Mouse (Mus musculus): ENCODE measurements at regions not wholly inside any gene's neighbourhood (a gene's known extent, or its start where the extent isn't known, plus 50 kb on each side); places are given as distances from the start of the nearest gene placed in this dataset.

GRCm38 (mm10) chr1:72108678-72109077 lies 103.4 kb downstream of the Mreg start:
- Histone ChIP-seq H3K9ac (no peak overlapping the region), H3K27ac (ENCODE audit: poor library complexity, severe bottlenecking) (no peak overlapping the region), H3K4me3 (no peak overlapping the region), H3K27me3 (replicated peaks) (no peaks in the 10 kb centered on the region), H3K9me3 (replicated peaks) (no peaks in the 10 kb centered on the region), H3K36me3 (no peaks in the 10 kb centered on the region), H3K4me2 (no peak overlapping the region), H3K4me1 (replicated peaks) (0 out of 2 replicates have a peak, but pooled peaks cover 3% of the 10 kb centered on the region)
- ATAC-seq (ENCODE audit: insufficient number of reproducible peaks, low FRiP score), result no peak
- WGBS, result 81% methylated on average over 8 of the region's 8 CpGs

GRCm38 (mm10) chr1:72107125-72107524 lies 105.0 kb downstream of the Mreg start:
- Histone ChIP-seq H3K4me3 (no peak overlapping the region), H3K36me3 (no peaks in the 10 kb centered on the region), H3K9me3 (replicated peaks) (no peaks in the 10 kb centered on the region), H3K27ac (ENCODE audit: poor library complexity, severe bottlenecking) (no peak overlapping the region), H3K4me1 (replicated peaks) (0 out of 2 replicates have a peak, but pooled peaks cover 3% of the 10 kb centered on the region), H3K9ac (no peak overlapping the region), H3K27me3 (replicated peaks) (no peaks in the 10 kb centered on the region), H3K4me2 (no peak overlapping the region)
- no peak for ATAC-seq (ENCODE audit: insufficient number of reproducible peaks, low FRiP score)
- WGBS, result 69% methylated on average over 7 of the region's 7 CpGs

- no peak for ATAC-seq (ENCODE audit: insufficient number of reproducible peaks, low FRiP score)
- 77% methylated on average over 4 of the region's 4 CpGs for WGBS
- Histone ChIP-seq H3K27me3 (replicated peaks) (no peaks in the 10 kb centered on the region), H3K4me2 (no peak overlapping the region), H3K4me3 (no peak overlapping the region), H3K9me3 (replicated peaks) (no peaks in the 10 kb centered on the region), H3K27ac (ENCODE audit: poor library complexity, severe bottlenecking) (no peak overlapping the region), H3K4me1 (replicated peaks) (0 out of 2 replicates have a peak, but pooled peaks cover 3% of the 10 kb centered on the region), H3K36me3 (no peaks in the 10 kb centered on the region), H3K9ac (no peak overlapping the region)
These were observed 105.5 kb downstream of the Mreg start for GRCm38 (mm10) chr1:72106655-72107054.

GRCm38 (mm10) chr1:72105435-72106057 lies 106.6 kb downstream of the Mreg start:
- no peak for ATAC-seq (ENCODE audit: insufficient number of reproducible peaks, low FRiP score)
- WGBS, result 74% methylated on average over 5 of the region's 5 CpGs
- 0 out of 2 replicates have a peak, but pooled peaks cover 3% of the 10 kb centered on the region for H3K4me1 ChIP-seq (replicated peaks)

GRCm38 (mm10) chr1:72103962-72104361 lies 108.1 kb downstream of the Mreg start:
- H3K4me3 ChIP-seq, result no peak overlapping the region
- H3K4me2 ChIP-seq, result no peak overlapping the region
- no peak for ATAC-seq (ENCODE audit: insufficient number of reproducible peaks, low FRiP score)
- H3K27ac ChIP-seq (ENCODE audit: poor library complexity, severe bottlenecking), result no peak overlapping the region
- no peaks in the 10 kb centered on the region for H3K36me3 ChIP-seq
- H3K4me1 ChIP-seq (replicated peaks), result no peaks in the 10 kb centered on the region
- H3K9ac ChIP-seq, result no peak overlapping the region
- H3K9me3 ChIP-seq (replicated peaks), result no peaks in the 10 kb centered on the region
- no peaks in the 10 kb centered on the region for H3K27me3 ChIP-seq (replicated peaks)
- 61% methylated on average over 6 of the region's 6 CpGs for WGBS

More at GRCm38 (mm10) chr1:72105435-72106057, 106.6 kb downstream of the Mreg start:
- Histone ChIP-seq H3K9ac (no peak overlapping the region), H3K27me3 (replicated peaks) (no peaks in the 10 kb centered on the region), H3K4me3 (no peak overlapping the region), H3K9me3 (replicated peaks) (no peaks in the 10 kb centered on the region), H3K27ac (ENCODE audit: poor library complexity, severe bottlenecking) (no peak overlapping the region), H3K4me2 (no peak overlapping the region), H3K36me3 (no peaks in the 10 kb centered on the region)

- 80% methylated on average over 6 of the region's 6 CpGs for WGBS
- H3K27ac ChIP-seq (ENCODE audit: poor library complexity, severe bottlenecking), result no peak overlapping the region
- H3K4me1 ChIP-seq (replicated peaks), result no peaks in the 10 kb centered on the region
- no peak for ATAC-seq (ENCODE audit: insufficient number of reproducible peaks, low FRiP score)
- H3K4me3 ChIP-seq, result no peak overlapping the region
- no peak overlapping the region for H3K4me2 ChIP-seq
- no peaks in the 10 kb centered on the region for H3K27me3 ChIP-seq (replicated peaks)
- H3K36me3 ChIP-seq, result no peaks in the 10 kb centered on the region
- no peaks in the 10 kb centered on the region for H3K9me3 ChIP-seq (replicated peaks)
- H3K9ac ChIP-seq, result no peak overlapping the region
These were observed 108.7 kb downstream of the Mreg start for GRCm38 (mm10) chr1:72103387-72103786.

- H3K4me2 ChIP-seq, result no peak overlapping the region
- no peak overlapping the region for H3K4me3 ChIP-seq
- WGBS, result 41% methylated on average over 5 of the region's 5 CpGs
- H3K36me3 ChIP-seq, result no peaks in the 10 kb centered on the region
- ATAC-seq (ENCODE audit: insufficient number of reproducible peaks, low FRiP score), result no peak
- H3K27me3 ChIP-seq (replicated peaks), result no peaks in the 10 kb centered on the region
- no peaks in the 10 kb centered on the region for H3K9me3 ChIP-seq (replicated peaks)
- H3K9ac ChIP-seq, result no peak overlapping the region
- H3K27ac ChIP-seq (ENCODE audit: poor library complexity, severe bottlenecking), result no peak overlapping the region
- H3K4me1 ChIP-seq (replicated peaks), result no peaks in the 10 kb centered on the region
These were observed 112.7 kb downstream of the Mreg start for GRCm38 (mm10) chr1:72099447-72099846.

- Histone ChIP-seq H3K4me1 (replicated peaks) (no peaks in the 10 kb centered on the region), H3K4me3 (no peak overlapping the region), H3K4me2 (no peak overlapping the region), H3K9me3 (replicated peaks) (peaks cover 3% of the 10 kb centered on the region; the same call in 1 of the 2 replicates), H3K36me3 (no peaks in the 10 kb centered on the region), H3K27me3 (replicated peaks) (no peaks in the 10 kb centered on the region), H3K27ac (ENCODE audit: poor library complexity, severe bottlenecking) (no peak overlapping the region), H3K9ac (no peak overlapping the region)
- 81% methylated on average over 2 of the region's 2 CpGs for WGBS
- ATAC-seq (ENCODE audit: insufficient number of reproducible peaks, low FRiP score), result no peak
These were observed 120.8 kb downstream of the Mreg start for GRCm38 (mm10) chr1:72091344-72091743.

- Histone ChIP-seq H3K4me3 (no peak overlapping the region), H3K4me1 (replicated peaks) (no peaks in the 10 kb centered on the region), H3K27ac (ENCODE audit: poor library complexity, severe bottlenecking) (no peak overlapping the region), H3K9ac (no peak overlapping the region), H3K36me3 (no peaks in the 10 kb centered on the region), H3K4me2 (no peak overlapping the region), H3K27me3 (replicated peaks) (no peaks in the 10 kb centered on the region), H3K9me3 (replicated peaks) (no peaks in the 10 kb centered on the region)
- 55% methylated on average over 6 of the region's 6 CpGs for WGBS
- no peak for ATAC-seq (ENCODE audit: insufficient number of reproducible peaks, low FRiP score)
These were observed 126.4 kb downstream of the Mreg start for GRCm38 (mm10) chr1:72085661-72086060.

GRCm38 (mm10) chr1:72084219-72084618 lies 127.9 kb downstream of the Mreg start:
- H3K4me1 ChIP-seq (replicated peaks), result no peaks in the 10 kb centered on the region
- no peaks in the 10 kb centered on the region for H3K27me3 ChIP-seq (replicated peaks)
- 54% methylated on average over 3 of the region's 3 CpGs for WGBS
- no peaks in the 10 kb centered on the region for H3K9me3 ChIP-seq (replicated peaks)
- no peak for ATAC-seq (ENCODE audit: insufficient number of reproducible peaks, low FRiP score)
- H3K4me3 ChIP-seq, result no peak overlapping the region
- no peak overlapping the region for H3K9ac ChIP-seq
- no peak overlapping the region for H3K4me2 ChIP-seq
- H3K36me3 ChIP-seq, result no peaks in the 10 kb centered on the region
- no peak overlapping the region for H3K27ac ChIP-seq (ENCODE audit: poor library complexity, severe bottlenecking)

- WGBS, result 80% methylated on average over 4 of the region's 4 CpGs
- H3K9ac ChIP-seq, result no peak overlapping the region
- no peak for ATAC-seq (ENCODE audit: insufficient number of reproducible peaks, low FRiP score)
These were observed 129.7 kb downstream of the Mreg start for GRCm38 (mm10) chr1:72082366-72082765.

GRCm38 (mm10) chr1:72081811-72082210 lies 130.3 kb downstream of the Mreg start:
- no peak overlapping the region for H3K27ac ChIP-seq (ENCODE audit: poor library complexity, severe bottlenecking)
- H3K4me3 ChIP-seq, result no peak overlapping the region
- no peaks in the 10 kb centered on the region for H3K27me3 ChIP-seq (replicated peaks)
- H3K36me3 ChIP-seq, result no peaks in the 10 kb centered on the region
- no peaks in the 10 kb centered on the region for H3K4me1 ChIP-seq (replicated peaks)
- WGBS, result 69% methylated on average over 5 of the region's 5 CpGs
- no peak for ATAC-seq (ENCODE audit: insufficient number of reproducible peaks, low FRiP score)
- no peaks in the 10 kb centered on the region for H3K9me3 ChIP-seq (replicated peaks)
- no peak overlapping the region for H3K9ac ChIP-seq
- no peak overlapping the region for H3K4me2 ChIP-seq

More at GRCm38 (mm10) chr1:72082366-72082765, 129.7 kb downstream of the Mreg start:
- no peaks in the 10 kb centered on the region for H3K4me1 ChIP-seq (replicated peaks)
- H3K36me3 ChIP-seq, result no peaks in the 10 kb centered on the region
- H3K4me2 ChIP-seq, result no peak overlapping the region
- H3K27me3 ChIP-seq (replicated peaks), result no peaks in the 10 kb centered on the region
- H3K4me3 ChIP-seq, result no peak overlapping the region
- H3K9me3 ChIP-seq (replicated peaks), result no peaks in the 10 kb centered on the region
- no peak overlapping the region for H3K27ac ChIP-seq (ENCODE audit: poor library complexity, severe bottlenecking)

All from heart, embryonic 12.5 days (tissue).